Mouse (Mus musculus) lung, adult 2 months (tissue): ENCODE data around the gene Sema4d. TPM values are rescaled to one million over a fixed set of nuclear protein-coding genes. Genes with fewer than 3 reads are reported as not detected.

Experiments
- DNase-seq: peaks from one replicate; pipeline ENCODE4 v3.0.0; 2022
- H3K4me1 ChIP-seq: fragments of 200-500 bp; 2 replicates; pipeline ENCODE4 v1.6.1; 2011; ENCODE audit warnings: low read length; ENCODE audit not compliant: control insufficient read depth, insufficient read depth
- H3K4me3 ChIP-seq: fragments of 200-500 bp; replicated peaks from 2 replicates; pipeline ENCODE3; 2011; ENCODE audit warnings: low read depth, mild to moderate bottlenecking, control low read depth, low read length; ENCODE audit errors: extremely low read depth
- CTCF ChIP-seq: fragments of 200-500 bp; IDR thresholded peaks from 2 replicates; pipeline ENCODE4 v1.5.1; 2011; ENCODE audit warnings: mild to moderate bottlenecking, low read length, control low read depth; ENCODE audit not compliant: insufficient read depth
- POLR2A ChIP-seq: fragments of 200-500 bp; IDR thresholded peaks from 2 replicates; pipeline ENCODE4 v1.6.1; 2011; ENCODE audit warnings: low read depth, mild to moderate bottlenecking, control low read depth, low read length, borderline replicate concordance; ENCODE audit errors: extremely low read depth
- WGBS: fragments of 180-500 bp; shearing (Covaris S2); methylation state at CpG from one replicate; pipeline ENCODE4 v1.1.7; 2018; 5-methylcytosine and 5-hydroxymethylcytosine counted together
- polyA plus RNA-seq: library from polyadenylated mRNA; depleted of rRNA; stranded (reverse); fragments of >200 nt; gene quantifications from 2 replicates; pipeline ENCODE4 v1.2.3, GENCODE M21; 2012

The Sema4d gene
- polyA plus RNA-seq, 1 experiment = 23.3 TPM

DNA sequence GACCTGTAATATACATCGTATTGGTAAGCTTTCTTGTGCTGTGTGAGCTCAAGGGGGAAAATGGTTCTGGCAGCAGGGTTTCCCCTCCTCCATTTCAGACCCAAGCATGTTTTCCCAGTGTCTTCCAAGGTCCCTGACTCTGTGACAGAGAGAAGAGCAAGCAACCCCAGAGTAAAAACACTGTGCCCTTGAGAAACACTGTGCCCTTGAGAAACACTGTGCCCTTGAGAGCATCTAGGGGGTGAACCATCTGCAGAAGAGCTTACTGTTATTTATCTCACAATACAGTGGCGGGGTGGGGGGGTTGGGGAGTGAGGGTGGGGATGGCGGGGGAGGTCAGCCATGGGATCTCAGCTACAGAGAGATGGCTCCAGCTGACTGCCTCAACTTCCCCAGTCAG, 74.3 kb downstream of the Sema4d start:
- Histone ChIP-seq H3K4me1 (no peaks in the 10 kb centered on the region), H3K4me3 (no peak overlapping the region)
- 87% methylated on average over 3 of the region's 3 CpGs for WGBS
- TF ChIP-seq CTCF (no peak), POLR2A (no peak)
- DNase-seq = no peak

DNA sequence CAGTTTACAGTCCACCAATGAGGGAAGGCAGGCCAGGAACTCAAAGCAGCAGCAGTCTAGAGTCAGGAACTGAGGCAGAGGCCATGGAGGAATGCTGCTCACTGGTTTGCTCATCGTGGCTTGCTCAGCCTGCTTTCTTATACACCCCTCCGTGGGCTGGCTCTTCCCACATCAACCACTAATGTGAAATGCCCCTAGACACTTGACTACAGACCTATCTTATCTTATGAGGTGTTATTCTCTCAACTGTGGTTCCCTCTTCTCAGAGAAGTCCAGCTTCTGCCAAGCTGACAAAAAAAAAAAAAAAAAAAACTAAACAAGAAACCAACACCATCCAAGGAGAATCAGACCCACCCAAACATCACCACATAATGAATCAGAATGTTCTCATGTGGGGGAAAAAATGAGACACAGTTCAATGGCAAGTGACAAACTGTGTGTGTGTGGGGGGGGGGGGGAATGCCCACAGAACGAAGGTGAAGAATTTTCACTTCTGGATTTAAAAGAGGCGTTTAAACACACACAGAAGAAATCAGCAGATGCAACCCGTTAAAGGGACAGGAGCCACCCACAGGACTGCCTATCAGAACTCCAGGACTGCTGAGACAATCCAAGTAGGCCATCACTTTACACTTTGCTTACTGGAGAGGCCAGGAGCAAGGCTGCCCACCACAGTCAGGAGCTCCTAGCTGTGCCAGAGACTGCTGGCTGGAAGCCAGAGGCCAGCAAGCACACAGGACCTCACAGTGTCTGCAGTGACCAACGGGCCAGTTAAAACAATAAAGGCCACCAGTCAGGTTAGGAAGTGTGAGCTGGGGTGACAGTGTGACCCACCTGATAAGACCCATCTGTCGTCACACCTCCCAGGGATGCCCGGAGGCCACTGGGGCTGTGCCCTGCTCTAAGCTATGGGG, 76.9 kb downstream of the Sema4d start:
- Histone ChIP-seq H3K4me3 (no peak overlapping the region), H3K4me1 (no peaks in the 10 kb centered on the region)
- WGBS = 48% methylated on average over 8 of the region's 8 CpGs
- TF ChIP-seq POLR2A = no peak
- TF ChIP-seq CTCF = no peak
- no peak for DNase-seq

DNA sequence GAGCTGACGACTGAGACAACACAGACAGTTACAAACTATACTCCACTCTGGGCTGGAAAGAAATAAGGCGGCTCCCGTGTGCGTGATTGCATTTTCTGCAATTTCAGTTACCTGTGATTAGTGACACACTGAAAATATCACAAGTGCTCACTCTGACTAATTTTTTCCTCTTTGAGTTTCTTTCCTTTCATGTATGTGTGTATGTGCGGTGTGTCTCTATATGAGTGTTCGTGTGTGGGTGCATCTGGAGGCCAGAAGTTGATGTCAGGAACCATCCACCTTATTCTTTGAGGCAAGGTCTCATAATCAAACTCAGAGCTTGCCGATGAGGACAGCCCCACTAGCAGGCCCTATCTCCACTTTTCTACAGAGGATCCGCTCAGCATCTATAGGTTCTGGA, 81.5 kb downstream of the Sema4d start:
- DNase-seq = no peak
- Histone ChIP-seq H3K4me1 (no peaks in the 10 kb centered on the region; the same call in 1 of the 2 replicates), H3K4me3 (no peak overlapping the region)
- WGBS = 94% methylated on average over 8 of the region's 8 CpGs
- TF ChIP-seq CTCF (no peak), POLR2A (no peak)

DNA sequence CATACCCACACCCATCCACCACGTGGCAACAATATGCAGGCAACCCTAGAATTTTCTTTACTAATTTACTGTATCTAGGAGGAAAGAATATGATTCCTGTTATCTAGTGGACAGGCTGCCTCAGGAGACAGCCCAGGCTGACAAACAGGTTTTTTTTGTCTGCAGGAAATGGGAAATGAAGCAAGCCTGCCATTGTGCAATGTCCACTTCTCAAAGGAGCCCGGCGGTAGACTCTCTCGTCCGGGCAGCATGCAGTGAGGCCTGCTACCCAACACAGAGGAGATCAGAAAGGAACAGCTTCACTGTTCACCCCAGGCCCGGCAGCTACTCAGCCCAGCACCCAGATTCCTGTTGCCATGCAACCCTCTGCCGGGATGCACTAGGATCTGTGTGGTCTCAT, 82.8 kb downstream of the Sema4d start:
- H3K4me1 ChIP-seq = no peaks in the 10 kb centered on the region; the same call in 1 of the 2 replicates
- no peak overlapping the region for H3K4me3 ChIP-seq
- TF ChIP-seq POLR2A = no peak
- no peak for TF ChIP-seq CTCF
- WGBS = 26% methylated on average over 7 of the region's 7 CpGs
- DNase-seq = peak; percentile 41

DNA sequence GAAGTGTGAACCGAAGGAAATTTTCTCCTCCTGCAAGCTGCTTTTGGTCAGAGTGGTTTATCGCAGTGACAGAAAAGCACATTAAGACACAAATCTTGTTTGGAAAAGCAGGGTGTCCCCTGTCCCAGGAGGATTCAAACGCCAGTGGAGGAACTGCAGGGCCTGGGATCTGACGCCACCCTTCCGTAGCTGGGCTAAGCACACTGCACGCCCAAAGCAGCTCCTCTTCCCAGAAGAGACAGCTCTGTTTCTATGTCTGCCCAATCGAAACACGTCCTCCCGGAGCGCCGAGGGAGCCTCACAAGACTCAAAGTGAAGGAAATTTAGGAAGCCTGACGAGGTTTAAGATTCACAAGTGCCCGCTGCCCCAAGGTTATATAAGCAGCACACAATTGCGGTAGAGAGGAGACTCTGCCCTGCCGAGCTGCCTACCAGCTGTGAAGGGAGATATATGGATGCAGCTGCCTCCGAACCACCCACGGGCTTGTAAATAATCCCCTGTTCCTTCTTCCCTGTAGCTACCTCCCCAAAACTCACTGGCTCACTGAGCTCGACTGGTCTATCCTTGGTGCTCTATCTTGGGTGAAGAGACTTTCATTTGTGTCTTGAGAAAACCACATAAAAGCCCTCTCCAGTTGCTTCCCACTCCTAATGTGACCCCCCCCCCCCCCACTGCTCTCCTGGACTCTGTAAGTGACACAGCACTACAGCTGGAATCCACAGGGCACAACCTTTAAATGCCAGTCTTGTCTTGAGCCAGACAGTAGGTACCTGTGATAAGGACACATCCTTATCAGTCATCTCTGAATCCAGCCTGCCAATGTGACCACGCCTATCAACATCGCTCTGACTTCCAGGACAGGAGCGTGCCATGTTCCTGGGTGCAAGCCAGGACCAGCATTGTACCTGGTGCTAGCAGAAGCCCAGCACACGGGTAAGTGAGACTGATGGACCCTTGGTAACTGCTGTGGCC, 87.4 kb downstream of the Sema4d start:
- no peak for DNase-seq

DNA sequence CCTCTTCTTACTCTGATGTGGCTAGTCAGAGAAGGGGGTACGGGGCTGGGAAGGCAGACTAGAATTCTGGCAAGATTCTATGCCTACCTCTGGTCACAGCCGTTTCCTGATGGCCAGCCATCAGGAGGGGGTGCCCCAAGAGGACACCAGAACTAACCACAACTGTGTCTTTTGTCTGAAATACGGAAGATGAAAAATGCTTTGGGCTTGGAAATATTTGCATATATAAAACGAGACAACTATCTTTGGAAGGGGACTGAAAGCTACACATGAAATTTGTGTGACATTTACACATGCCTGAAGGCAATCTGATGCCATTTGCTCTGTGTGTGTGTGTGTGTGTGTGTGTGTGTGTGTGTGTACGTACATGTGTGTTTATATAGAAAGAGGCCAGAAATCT, 89.7 kb downstream of the Sema4d start:
- no peak for DNase-seq
- H3K4me3 ChIP-seq = no peak overlapping the region
- WGBS = 84% methylated on average over 5 of the region's 5 CpGs
- no peaks in the 10 kb centered on the region for H3K4me1 ChIP-seq
- no peak for TF ChIP-seq CTCF
- TF ChIP-seq POLR2A = no peak

More for the DNA sequence above, 87.4 kb downstream of the Sema4d start:
- WGBS = 76% methylated on average over 22 of the region's 22 CpGs
- TF ChIP-seq POLR2A (no peak), CTCF (no peak)
- H3K4me1 ChIP-seq = no peaks in the 10 kb centered on the region; the same call in 1 of the 2 replicates
- no peak overlapping the region for H3K4me3 ChIP-seq

DNA sequence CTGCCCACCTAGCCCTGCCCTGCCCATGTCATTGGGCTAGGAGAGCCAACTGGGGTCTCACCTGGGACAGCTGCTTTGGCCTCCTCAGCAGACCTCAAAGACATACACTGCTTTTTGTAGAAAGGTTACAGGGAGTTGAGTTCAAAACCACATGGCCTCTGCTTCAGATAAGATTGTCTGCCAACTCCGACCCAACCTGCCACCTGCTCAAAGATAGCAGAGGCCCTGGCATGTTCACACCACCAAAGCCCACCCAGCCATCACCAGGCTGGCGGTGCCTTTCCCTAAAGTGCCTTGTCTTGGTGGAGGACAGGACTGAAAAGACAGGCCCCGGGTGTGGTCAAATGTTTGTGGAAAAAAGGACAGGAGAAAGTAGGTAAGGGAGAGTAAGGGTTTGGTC, 95.2 kb downstream of the Sema4d start:
- Histone ChIP-seq H3K4me3 (no peak overlapping the region), H3K4me1 (no peaks in the 10 kb centered on the region)
- TF ChIP-seq POLR2A (no peak), CTCF (no peak)
- WGBS = 76% methylated on average over 3 of the region's 3 CpGs
- no peak for DNase-seq

DNA sequence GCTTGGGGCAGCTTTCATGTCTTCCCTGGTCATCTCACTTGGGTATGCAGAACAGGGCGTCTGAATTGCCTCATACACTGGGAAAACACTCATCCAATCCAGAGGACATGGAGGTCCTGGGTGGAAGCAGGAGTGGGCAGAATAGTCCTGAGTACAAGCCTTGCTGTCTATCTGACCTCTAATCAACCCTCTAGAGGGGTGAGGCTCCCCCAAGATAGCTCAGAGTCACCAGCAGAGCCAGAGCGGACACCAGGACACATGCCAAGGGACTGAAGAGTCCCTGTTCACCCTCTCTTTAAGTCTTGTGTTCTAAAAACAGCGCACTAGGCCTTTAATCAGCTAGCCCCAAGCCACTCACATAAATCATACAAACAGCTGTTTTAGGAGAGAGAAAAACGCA, 95.7 kb downstream of the Sema4d start:
- no peak overlapping the region for H3K4me3 ChIP-seq
- 64% methylated on average over 4 of the region's 4 CpGs for WGBS
- no peak for DNase-seq
- H3K4me1 ChIP-seq = no peaks in the 10 kb centered on the region
- no peak for TF ChIP-seq POLR2A
- no peak for TF ChIP-seq CTCF

DNA sequence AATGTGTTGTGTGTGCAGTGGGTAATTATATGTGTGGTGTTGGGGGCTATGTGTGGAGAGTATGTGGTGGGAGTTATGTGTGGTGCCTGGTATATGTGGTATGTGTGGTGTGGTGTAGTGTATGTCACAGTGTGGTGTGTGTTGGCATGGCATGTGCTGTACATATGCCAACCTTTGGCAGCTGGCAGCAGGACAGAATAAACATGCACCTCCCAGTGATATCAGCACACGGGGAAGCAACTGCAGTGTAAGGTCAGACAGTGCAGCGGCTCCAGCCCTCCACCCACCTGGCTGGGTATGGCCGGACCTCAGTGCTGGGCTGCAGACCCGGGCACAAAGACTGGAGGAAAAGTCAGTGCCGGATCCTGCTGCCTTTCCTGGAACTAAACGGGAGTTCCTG, 96.1 kb downstream of the Sema4d start:
- no peak for DNase-seq
- Histone ChIP-seq H3K4me3 (no peak overlapping the region), H3K4me1 (no peaks in the 10 kb centered on the region)
- no peak for TF ChIP-seq CTCF
- TF ChIP-seq POLR2A = no peak
- WGBS = 59% methylated on average over 6 of the region's 6 CpGs

DNA sequence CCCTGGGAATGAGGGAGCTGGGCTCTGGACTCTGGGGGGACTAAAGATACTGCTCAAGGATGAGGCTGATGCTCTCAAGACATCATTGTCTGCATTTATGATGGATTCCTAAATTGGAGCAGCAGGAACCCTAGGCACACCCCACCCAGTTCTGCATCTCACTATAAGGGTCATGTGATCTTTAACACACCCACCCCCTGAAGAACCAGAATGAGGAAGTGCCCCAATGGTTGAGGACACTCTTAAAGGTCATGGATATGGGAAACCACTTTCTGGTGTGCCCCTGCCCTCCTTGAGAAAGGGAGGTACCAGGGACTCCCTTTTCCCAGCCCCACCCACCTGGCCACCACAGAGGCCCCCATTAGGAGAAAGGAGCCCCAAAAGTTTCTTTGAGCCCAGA, 97.1 kb downstream of the Sema4d start:
- H3K4me3 ChIP-seq = no peak overlapping the region
- TF ChIP-seq CTCF = no peak
- no peak for TF ChIP-seq POLR2A

More for the DNA sequence above, 97.1 kb downstream of the Sema4d start:
- DNase-seq = no peak
- H3K4me1 ChIP-seq = no peaks in the 10 kb centered on the region
